Mouse (Mus musculus) forebrain, embryonic 14.5 days (tissue): Measurements from ENCODE around the gene Mmp12. TPM values are rescaled to one million over a fixed set of nuclear protein-coding genes. Genes with fewer than 3 reads are reported as not detected.
"Not testable (repeated sequence)": the region's sequence is repeated elsewhere in the genome, so short reads cannot be mapped to it uniquely, and the experiment has no call there.

ENCODE experiments used
- ATAC-seq: fragments of 200-750 bp; cut with Nextera tagmentation; 2 replicates; pipeline ENCODE4 v1.8.0; 2017; ENCODE audit warnings: mild to moderate bottlenecking, moderate library complexity
- DNase-seq: peaks from one replicate; pipeline ENCODE4 v3.0.0-alpha.2; 2015; ENCODE audit warnings: low spot score
- H3K27ac ChIP-seq: fragments of 300-500 bp; sonication (generic); 2 replicates; pipeline ENCODE4 v1.5.1; 2014; ENCODE audit warnings: low read depth, mild to moderate bottlenecking, control low read depth, low read length, moderate library complexity
- H3K27me3 ChIP-seq: fragments of 300-500 bp; sonication (generic); replicated peaks from 2 replicates; pipeline ENCODE4 v1.6.1; 2014; ENCODE audit warnings: low read length, control low read depth, mixed read lengths; ENCODE audit not compliant: control insufficient read depth, insufficient read depth
- H3K36me3 ChIP-seq: fragments of 300-500 bp; sonication (generic); 2 replicates; pipeline ENCODE4 v1.6.1; 2014; ENCODE audit warnings: low read length, control low read depth; ENCODE audit not compliant: control insufficient read depth, insufficient read depth
- H3K4me1 ChIP-seq: fragments of 300-500 bp; sonication (generic); 2 replicates; pipeline ENCODE4 v1.6.1; 2014; ENCODE audit warnings: antibody characterized with exemption, low read length, control low read depth; ENCODE audit not compliant: control insufficient read depth, insufficient read depth
- H3K4me2 ChIP-seq: fragments of 300-500 bp; sonication (generic); 2 replicates; pipeline ENCODE4 v1.6.1; 2014; ENCODE audit warnings: mild to moderate bottlenecking, control low read depth, low read length
- H3K4me3 ChIP-seq: fragments of 300-500 bp; sonication (generic); 2 replicates; pipeline ENCODE4 v1.5.1; 2014; ENCODE audit warnings: low read depth, low read length, control low read depth
- H3K9ac ChIP-seq: fragments of 300-500 bp; sonication (generic); 2 replicates; pipeline ENCODE4 v1.6.1; 2014; ENCODE audit warnings: mild to moderate bottlenecking, low read length, control low read depth, moderate library complexity
- H3K9me3 ChIP-seq: fragments of 300-500 bp; sonication (generic); replicated peaks from 2 replicates; pipeline ENCODE4 v1.6.1; 2016; ENCODE audit warnings: low read length, control low read depth, mixed read lengths; ENCODE audit not compliant: control insufficient read depth
- WGBS: fragments of 180-500 bp; shearing (Covaris S2); extraction: QIAGEN DNeasy Blood & Tissue Kit; methylation state at CpG from one replicate; pipeline ENCODE4 v1.1.7; 2014; 5-methylcytosine and 5-hydroxymethylcytosine counted together
- polyA plus RNA-seq: library from polyadenylated mRNA; unstranded; fragments of >200 nt; fragmentation: Nextera tagmentation; extraction: Ambion mirVana; gene quantifications from 2 replicates; pipeline ENCODE4 v1.2.1, GENCODE M21; 2014

The Mmp12 gene
- polyA plus RNA-seq: not detected in 2 replicates

DNA sequence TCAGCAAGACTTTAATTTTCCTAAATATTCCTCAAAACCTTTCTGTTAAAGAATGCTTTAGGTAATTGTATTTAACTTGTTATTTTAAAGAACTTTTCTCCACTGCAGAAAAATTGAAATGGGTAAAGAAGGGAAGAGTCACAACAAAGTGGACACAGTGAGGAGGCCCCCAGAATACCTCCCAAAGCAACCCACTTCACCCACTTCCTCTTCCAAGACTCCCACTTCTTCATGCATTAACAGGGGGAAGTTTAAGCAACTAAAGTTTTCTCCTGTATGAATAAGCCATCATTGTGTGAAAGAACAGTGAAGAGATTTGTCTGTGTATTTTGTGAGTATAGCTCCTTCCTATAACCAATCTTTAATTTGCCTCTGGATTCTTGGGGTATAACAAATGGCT is at the start of gene Mmp12:
Mmp12 (plus strand) TSS at position 275 of the 400 bp plus-strand sequence.
- no peaks in the 10 kb centered on the region for H3K9me3 ChIP-seq
- no peaks in the 10 kb centered on the region for H3K27me3 ChIP-seq
- DNase-seq (no peak), ATAC-seq (no peak)
- no peaks in the 10 kb centered on the region for H3K4me1 ChIP-seq
- H3K4me3 ChIP-seq: no peak within 1 kb of the TSS
- no peak within 1 kb of the TSS for H3K9ac ChIP-seq
- H3K27ac ChIP-seq: no peak within 1 kb of the TSS
- no peak within 1 kb of the TSS for H3K4me2 ChIP-seq
- H3K36me3 ChIP-seq: no peaks in the 10 kb centered on the region

DNA sequence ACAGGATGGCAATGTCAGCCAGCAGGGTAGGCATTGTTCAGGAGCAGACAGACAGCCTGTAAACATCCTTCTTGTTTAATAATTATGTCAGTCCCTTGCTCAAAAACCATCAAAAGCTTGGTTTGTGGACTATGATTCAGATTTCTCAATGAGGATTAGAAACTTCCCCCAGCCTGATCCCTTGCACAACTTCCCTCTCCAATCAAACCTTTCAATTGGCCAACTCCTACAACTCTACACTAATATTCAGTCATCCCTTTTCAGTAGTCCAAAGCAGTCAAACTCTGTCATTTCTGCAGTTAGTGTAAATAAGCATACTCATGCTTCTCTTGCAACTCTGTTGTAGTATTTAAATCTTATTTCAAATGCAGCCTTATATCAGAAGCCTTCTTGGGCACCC is 12.3 kb upstream of the Mmp12 start:
- no peaks in the 10 kb centered on the region for H3K27me3 ChIP-seq
- H3K27ac ChIP-seq: no peak overlapping the region
- H3K4me3 ChIP-seq: no peak overlapping the region
- ATAC-seq: no peak
- H3K4me2 ChIP-seq: no peak overlapping the region
- no peak for DNase-seq
- no peaks in the 10 kb centered on the region for H3K36me3 ChIP-seq
- H3K4me1 ChIP-seq: no peaks in the 10 kb centered on the region
- H3K9ac ChIP-seq: no peak overlapping the region
- no peaks in the 10 kb centered on the region for H3K9me3 ChIP-seq

DNA sequence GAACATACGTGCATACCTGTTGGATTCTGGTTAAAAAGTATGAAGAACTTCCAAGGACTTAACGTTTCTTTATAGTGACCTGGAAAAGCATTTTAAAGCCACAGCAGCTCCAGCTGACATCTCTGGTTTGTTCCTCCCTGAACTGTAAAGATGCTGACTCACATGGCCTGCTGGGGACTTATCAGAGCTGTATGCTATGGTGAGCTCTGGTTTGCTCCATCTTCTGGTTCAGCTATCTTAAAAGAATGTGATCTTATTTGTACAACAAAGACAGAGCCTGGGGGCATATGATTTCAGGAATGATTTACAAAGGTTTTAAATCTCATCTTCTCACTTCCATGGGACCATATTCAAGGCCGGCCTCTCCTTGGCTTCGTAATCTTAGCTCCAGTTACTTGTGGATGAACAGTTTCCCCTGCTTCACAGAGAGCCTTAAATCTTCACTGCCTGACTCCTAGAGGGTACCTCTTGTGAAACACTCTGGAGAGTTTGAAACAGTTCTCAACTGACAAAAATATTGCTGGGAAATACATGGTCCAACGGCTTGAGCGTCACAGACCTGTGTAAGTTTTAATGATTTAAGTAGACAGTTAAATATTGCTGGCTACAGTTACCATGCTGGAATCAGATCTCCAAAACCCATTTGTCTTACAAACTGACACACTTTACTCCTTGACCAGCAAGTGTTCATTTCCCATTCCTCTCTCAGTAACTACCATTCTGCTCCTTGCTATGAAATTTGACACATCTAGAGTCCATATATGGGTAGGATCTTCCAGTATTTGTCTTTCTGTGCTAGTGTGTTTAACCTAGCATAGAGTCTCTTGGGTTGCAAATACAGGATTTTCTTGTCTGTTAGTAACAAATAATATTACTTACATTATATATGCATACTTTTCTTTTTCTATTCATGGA is 8.2 kb upstream of the Mmp12 start:
- 84% methylated on average over 5 of the region's 6 CpGs for WGBS

DNA sequence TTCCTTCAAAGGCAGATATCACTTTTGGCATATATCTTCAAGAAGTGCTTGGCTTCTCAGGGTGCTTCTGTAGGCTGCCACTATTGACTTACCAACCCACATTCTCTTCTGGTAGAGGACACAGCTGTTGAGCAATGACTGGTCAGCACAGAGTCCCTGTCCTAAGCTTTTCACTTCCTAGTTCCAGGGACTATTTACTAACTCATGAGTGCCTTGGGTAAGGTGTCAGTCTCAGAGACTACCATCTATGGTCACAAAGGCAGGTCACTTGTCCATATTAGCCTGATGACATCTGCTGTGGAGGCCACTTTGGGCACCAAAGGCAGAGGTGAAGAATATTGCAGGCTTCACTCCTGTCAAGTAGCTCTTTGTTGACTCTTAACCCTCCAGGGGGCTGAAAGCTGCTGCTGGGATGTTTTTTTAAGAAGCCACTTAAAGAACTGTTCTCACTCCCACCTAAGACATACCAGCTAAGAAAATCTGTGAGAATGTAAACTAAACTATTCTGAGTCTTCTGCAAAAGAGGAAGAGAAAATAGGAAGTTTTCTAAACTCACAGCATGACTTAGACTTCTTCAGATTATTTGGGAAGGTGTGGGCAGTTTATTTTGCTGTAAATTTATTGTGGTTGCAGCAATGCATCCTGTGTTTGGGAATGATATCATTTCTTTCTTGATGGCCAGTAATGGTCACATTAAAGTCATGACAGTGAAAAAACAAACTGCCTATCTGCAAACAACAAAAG is 7.3 kb upstream of the Mmp12 start:
- H3K27me3 ChIP-seq: no peaks in the 10 kb centered on the region
- ATAC-seq: no peak
- no peak for DNase-seq

More for the DNA sequence above, 8.2 kb upstream of the Mmp12 start:
- Histone ChIP-seq H3K4me3 (no peak overlapping the region), H3K4me2 (no peak overlapping the region), H3K4me1 (no peaks in the 10 kb centered on the region), H3K36me3 (no peaks in the 10 kb centered on the region), H3K27ac (no peak overlapping the region), H3K9ac (no peak overlapping the region), H3K9me3 (no peaks in the 10 kb centered on the region), H3K27me3 (no peaks in the 10 kb centered on the region)
- DNase-seq (no peak), ATAC-seq (no peak)

DNA sequence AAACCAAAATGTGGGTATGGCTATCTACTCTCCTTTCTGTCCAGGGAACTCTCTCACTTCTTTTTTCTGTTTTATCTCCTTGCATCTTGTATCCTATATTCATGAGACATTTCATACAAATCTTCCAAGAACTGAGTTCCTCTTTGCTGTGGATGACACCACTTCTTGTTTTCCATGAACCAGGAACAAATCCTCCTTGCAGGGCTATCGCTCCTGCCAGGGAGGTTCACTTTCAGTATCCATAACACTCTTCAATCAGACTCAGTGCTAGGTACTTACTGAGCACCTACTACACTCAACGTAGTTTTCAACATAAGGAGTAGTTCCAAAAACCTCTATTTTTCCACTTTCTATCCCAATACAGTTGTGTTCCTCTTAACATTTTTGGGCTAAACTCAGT is 1.3 kb downstream of the Mmp12 start:
- no peak overlapping the region for H3K4me3 ChIP-seq
- WGBS: 91% methylated on average over 2 of the region's 2 CpGs
- H3K27ac ChIP-seq: no peak overlapping the region
- no peaks in the 10 kb centered on the region for H3K4me1 ChIP-seq
- no peak for ATAC-seq
- H3K4me2 ChIP-seq: no peak overlapping the region
- no peaks in the 10 kb centered on the region for H3K27me3 ChIP-seq
- no peaks in the 10 kb centered on the region for H3K9me3 ChIP-seq
- DNase-seq: no peak
- no peak overlapping the region for H3K9ac ChIP-seq
- no peaks in the 10 kb centered on the region for H3K36me3 ChIP-seq

More for the DNA sequence above, 7.3 kb upstream of the Mmp12 start:
- no peak overlapping the region for H3K9ac ChIP-seq
- H3K4me1 ChIP-seq: no peaks in the 10 kb centered on the region
- no peak overlapping the region for H3K4me3 ChIP-seq
- no peak overlapping the region for H3K4me2 ChIP-seq
- no peaks in the 10 kb centered on the region for H3K9me3 ChIP-seq
- no peaks in the 10 kb centered on the region for H3K36me3 ChIP-seq
- H3K27ac ChIP-seq: no peak overlapping the region

DNA sequence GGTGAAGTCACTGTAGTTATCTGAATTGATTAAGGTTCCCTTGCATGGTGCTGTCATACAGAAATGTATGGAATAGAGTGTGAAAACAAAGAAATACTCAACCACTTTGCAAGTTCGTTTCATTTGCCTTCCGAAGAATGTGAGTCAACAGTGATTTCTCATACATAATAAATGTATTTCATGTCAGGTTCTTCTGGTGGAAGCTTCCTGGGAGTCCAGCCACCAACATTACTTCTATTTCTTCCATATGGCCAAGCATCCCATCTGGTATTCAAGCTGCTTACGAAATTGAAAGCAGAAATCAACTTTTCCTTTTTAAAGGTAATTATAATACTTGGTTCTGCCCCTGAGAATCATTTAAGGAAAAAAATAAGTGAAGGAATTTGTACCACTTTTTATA is 10.4 kb downstream of the Mmp12 start:
- DNase-seq (no peak), ATAC-seq (no peak)
- Histone ChIP-seq H3K9me3 (no peaks in the 10 kb centered on the region), H3K4me1 (no peaks in the 10 kb centered on the region), H3K4me2 (no peak overlapping the region), H3K36me3 (no peaks in the 10 kb centered on the region), H3K4me3 (no peak overlapping the region), H3K27me3 (no peaks in the 10 kb centered on the region), H3K9ac (no peak overlapping the region), H3K27ac (no peak overlapping the region)
- 86% methylated on average over 3 of the region's 3 CpGs for WGBS

DNA sequence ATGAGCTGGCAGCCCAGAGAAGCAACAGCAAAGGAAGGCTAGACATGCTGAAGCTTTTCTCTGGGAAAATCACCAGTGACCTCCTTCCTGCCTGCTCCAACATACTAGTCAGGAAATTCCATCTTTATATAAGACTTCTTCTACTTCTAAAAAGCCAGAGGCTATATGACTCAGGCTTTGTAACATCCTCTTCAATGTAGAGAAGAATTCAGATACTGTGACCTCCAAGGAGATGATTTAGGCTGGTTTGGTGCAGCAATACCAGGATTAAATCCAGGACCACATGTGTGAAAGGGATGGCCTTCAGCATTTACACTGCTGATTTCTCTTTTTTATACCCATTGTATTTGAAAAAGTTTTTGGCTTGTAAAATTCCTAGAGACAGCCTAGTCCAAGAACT is 43.8 kb downstream of the Mmp12 start, which contains the start of gene Mmp1b:
Mmp1b (minus strand) TSS at position 101 of the 400 bp plus-strand sequence.
- no peak within 1 kb of the TSS for H3K4me3 ChIP-seq
- no peak within 1 kb of the TSS for H3K27ac ChIP-seq
- DNase-seq (no peak), ATAC-seq (no peak)
- H3K4me2 ChIP-seq: no peak within 1 kb of the TSS
- H3K4me1 ChIP-seq: no peaks in the 10 kb centered on the region
- no peaks in the 10 kb centered on the region for H3K36me3 ChIP-seq
- H3K9me3 ChIP-seq: no peaks in the 10 kb centered on the region
- H3K27me3 ChIP-seq: no peaks in the 10 kb centered on the region
- no peak within 1 kb of the TSS for H3K9ac ChIP-seq

DNA sequence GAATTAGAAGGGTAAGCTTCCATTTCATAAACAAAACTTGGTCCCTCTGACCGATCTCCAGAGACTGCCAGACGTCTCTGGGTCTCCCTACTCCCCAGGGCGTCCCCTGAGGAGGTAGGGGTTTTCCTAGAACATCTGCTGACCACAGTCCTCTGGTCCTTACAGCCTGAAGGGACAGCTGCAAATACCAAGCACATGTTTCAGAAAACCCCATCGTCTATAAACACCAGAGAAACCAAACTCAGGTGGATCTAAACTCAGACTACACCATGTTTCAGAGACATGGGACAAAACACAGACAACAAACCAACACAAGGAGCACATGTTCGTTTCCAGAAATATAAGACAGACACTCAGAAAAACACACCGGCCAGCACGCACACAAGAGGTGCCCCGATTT is 52.4 kb downstream of the Mmp12 start:
- H3K4me3 ChIP-seq, H3K36me3 ChIP-seq, ATAC-seq, H3K4me1 ChIP-seq, H3K27me3 ChIP-seq, H3K27ac ChIP-seq, H3K4me2 ChIP-seq, DNase-seq, H3K9me3 ChIP-seq, H3K9ac ChIP-seq: not testable (repeated sequence)
- WGBS: 88% methylated on average over 8 of the region's 8 CpGs
